Mouse (Mus musculus): Measurements from ENCODE around the gene Samd9l.

DNA sequence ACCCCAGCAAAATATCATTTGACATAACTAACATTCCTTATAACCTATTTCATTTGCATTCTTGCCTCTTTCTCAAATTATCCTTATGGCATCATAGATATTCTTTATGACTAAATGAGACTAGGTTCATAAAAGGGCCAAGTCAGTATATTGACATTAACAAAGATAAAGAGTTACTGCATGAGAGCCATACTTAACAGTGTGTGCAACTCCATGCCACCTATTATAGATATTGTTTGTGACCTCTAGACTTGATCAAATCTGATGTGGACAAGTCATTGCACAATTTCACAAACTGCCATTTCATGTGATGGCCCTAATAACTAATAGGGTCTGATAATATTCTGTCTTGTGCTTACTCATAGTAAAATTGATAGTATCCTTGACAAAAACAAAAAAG, 36.7 kb upstream of the Samd9l start:
- TF ChIP-seq CTCF (IDR thresholded peaks at IDR 0.05; ENCODE audit: low read depth, low read length): no peak
- no peak for TF ChIP-seq POLR2A (IDR thresholded peaks at IDR 0.05; ENCODE audit: borderline replicate concordance, low read depth, low read length)
